Mouse (Mus musculus): ENCODE measurements around the gene Tpsg1. TPM values are rescaled to one million over a fixed set of nuclear protein-coding genes. Genes with fewer than 3 reads are reported as not detected.

Tpsg1 gene
- total RNA-seq, 2 experiments from 2014 or later = not detected

DNA sequence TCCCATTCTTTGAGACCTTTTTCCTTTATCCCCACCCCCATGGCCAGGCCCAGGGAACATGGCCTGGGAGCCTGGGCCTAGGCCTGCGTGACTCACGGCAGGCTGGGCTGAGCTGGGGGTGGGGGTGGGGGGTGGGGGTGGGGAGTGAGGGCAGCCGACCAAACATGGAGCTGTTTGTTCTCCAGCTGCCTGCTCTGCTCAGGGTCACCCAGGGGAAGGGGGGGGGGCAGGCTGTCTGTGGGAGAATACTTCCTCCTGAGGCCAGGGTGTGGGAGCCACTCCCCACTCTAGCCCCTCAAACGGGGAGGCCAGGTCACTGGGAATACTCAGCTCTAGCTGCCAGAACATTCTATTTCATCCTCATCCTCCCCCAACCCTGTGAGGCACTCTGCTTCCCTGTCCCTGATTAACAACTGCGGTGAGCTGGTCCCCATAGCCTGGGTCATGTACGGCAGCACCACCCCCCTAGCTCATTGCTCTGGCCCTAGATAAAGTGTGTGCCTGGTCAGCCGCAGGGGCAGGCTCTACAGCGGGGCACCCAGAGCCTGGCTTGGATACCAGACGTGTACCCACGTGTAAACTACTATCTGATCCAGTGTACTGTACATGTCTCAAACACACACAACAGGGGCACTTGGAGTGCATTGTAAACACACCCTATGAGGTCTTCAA lies 36.3 kb downstream of the Tpsg1 start:
- no peak for DNase-seq (ENCODE audit: low spot score)
- intact Hi-C loops (cut with DNase I) = no loop called here

DNA sequence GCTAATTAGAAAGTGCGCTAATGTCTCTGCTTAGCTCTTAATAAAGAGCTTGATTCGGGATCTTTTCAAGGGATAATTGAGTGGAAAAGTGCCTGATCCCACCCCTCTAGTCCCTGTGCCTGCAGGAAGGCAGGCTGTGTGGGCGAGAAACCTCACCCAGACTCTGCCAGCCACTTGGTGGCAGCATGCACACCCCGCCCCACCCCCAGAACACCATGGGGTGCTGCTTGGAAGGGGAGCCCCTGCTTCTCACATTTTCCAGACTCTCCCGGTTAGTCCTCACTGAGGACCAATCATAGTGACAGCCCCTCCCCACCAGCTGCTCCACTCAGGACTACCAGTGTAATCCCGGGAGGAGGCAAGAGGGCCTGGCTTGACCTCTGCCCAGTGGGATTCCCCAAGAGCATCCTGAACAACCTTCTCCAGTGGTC lies 37.0 kb downstream of the Tpsg1 start:
- no peak for DNase-seq (ENCODE audit: low spot score)
- intact Hi-C loops (cut with DNase I) = no loop called here

DNA sequence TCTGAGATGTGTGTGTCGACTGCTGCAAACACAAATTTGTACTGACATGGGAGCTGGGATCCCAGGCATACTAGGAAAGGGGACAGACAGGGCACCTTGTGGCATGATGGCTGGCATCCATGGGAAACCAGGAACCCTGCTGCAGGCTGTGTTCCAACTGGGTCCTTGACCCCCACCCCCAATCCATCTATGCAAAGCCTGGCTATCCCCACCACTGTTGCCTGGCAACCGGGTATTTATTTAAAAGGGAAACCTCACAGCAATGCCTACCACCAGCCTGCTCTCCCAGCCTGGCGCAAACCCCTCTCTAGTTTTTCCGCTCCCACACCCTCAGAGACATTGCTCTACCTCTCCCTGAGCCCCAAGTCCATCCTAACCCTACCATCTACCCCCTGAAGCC lies 38.3 kb downstream of the Tpsg1 start:
- DNase-seq (ENCODE audit: low spot score) = no peak
- intact Hi-C loops (cut with DNase I) = no loop called here

DNA sequence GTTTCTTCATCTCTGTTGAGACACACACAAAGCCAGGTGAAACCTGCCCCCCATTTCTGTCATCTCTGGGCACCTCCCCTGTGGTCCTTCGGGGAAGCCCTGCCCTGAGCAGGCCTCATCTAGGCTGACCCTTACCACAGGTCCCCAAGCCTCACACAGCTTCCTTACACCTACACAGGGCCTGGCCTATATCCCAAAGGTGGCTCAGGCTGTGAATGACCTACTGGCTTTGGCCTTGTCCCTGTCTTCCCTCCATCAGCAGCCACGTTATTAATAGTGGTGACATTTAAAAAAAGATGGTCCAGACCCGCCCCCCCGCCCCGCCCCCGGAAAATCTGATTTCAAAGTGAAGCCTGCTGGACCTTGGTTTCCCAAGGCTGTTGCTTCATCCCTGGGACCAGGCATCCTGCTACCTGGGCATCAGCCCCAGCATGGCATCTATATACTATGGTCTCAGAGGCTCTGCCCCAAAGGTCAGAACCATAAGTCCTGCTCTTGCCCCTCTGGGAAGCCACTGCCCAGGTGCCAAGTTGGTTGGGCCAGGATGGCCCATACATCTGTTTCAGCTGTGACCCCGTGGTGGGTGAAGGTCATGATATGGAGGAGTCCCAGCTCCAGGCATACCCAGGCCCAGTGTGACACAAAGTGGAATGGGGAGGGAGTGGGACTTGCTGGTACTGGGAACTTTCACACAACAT lies 39.4 kb downstream of the Tpsg1 start:
- no peak for DNase-seq (ENCODE audit: low spot score)
- intact Hi-C loops (cut with DNase I) = no loop called here

DNA sequence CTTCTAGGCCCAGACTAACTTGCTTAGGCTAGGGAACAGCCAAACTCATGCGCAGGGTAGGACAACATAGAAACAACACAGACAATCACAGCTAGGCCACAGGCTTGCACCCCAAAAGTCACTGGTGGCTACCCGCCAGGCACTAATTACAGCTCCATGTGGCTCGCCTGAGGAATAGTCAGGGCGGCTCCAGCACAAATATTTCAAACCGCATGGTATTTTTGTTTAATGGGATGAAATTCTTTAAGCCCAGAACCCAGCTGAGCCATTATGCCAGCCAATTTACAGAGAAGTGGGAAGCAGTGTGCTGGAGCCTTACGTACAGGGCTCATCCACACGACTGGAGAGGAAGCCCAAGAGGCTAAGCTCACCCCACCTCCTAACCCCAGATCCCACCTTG lies 40.5 kb downstream of the Tpsg1 start:
- DNase-seq (ENCODE audit: low spot score) = no peak
- intact Hi-C loops (cut with DNase I) = no loop called here

DNA sequence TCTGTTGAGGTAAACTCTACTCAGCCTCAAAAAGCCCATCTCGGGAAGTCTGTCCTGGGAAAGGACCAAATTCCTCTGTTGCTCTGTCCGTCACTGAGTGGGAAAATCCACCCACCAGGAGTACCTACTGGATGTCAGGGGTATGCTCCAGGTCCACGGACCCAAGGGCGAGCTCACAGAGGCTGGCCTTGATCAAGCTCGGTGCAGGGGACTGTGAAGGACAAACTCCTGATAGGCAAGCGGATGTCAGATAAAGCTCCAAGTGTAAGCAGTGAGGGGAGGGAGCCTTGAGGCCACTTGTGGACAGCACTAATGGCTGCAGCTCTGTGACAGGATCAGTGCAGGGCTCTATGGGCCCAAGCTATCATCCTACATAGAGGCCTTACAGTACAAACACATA lies 41.1 kb downstream of the Tpsg1 start:
- no peak for DNase-seq (ENCODE audit: low spot score)
- intact Hi-C loops (cut with DNase I) = no loop called here

DNA sequence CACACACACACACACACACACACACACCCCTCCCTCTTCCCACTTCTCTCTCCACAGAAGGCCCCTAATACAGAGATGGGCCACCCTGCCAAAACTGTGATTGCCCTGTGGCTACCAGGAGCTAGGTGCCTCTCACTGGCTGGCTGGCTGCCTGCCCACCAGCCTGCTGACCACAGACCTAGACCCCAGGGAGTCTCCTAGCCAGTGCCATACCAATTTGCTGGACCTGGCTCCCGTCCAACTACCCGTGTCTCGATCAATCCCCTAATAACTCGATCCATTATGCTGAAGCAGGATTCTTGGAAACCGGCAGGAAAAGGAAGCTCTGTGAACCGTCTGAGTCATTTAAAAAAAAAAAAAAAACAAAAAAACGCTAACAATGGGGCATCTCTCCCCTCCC lies 41.7 kb downstream of the Tpsg1 start:
- no peak for DNase-seq (ENCODE audit: low spot score)
- intact Hi-C loops (cut with DNase I) = no loop called here

DNA sequence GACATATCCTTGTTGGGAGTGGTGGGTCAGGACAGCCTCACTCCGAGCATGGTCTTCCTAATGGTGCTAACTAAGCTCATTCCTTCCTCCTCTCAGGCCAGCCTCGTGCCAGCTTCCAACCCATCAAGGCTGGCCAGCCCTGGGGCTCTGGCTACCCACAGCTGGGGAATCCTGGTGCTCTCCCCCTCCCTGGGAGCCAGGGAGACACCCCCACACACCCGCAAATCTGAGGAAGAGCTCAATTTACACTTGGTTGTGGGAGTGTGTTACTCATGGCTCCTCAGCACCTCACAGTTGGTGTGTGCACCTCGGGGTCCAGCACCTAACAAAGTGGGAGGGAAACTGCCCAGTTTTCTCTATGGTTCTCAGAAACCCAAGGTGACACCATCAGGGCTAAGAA lies 42.2 kb downstream of the Tpsg1 start:
- intact Hi-C loops (cut with DNase I) = no loop called here
- no peak for DNase-seq (ENCODE audit: low spot score)

DNA sequence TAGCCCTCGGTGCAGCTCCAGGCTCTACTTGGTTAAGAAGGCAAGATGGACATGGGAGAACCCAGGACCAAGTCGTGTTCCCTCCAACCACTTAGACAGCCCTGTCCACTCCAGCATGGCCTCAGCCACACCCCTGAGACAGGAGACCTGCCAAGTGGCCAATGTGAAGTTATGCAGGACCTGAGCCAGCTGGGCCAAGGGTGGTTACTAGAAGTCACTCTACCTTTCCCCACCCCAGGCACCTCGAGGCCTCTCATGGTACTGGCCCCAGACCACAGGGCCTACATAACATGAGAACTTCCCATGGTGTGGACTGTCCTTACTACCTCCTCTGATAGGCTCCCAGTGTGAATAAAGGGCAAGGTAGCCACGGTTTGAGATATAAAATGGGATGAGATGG lies 45.1 kb downstream of the Tpsg1 start:
- DNase-seq (ENCODE audit: low spot score) = no peak
- intact Hi-C loops (cut with DNase I) = no loop called here

DNA sequence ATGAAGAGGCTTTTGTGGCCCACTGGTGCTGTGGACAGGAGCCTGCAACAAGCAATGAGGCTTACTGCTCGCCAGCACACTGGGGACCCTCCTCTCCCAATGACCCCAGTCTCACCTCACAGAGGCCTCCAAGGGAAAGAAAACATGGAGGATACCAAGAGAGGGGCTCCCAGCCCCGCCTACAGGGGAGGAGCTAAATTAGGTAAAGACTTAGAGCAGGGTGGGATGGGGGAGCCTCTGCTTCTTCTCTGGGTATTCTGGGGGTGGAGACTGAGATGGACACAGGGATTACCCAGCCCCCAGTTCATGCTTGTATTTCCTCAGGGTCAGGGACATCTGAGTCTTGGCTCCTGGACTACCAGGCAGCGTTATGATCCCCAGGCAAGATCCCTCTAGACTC lies 45.8 kb downstream of the Tpsg1 start:
- DNase-seq (ENCODE audit: low spot score) = no peak
- intact Hi-C loops (cut with DNase I) = no loop called here

DNA sequence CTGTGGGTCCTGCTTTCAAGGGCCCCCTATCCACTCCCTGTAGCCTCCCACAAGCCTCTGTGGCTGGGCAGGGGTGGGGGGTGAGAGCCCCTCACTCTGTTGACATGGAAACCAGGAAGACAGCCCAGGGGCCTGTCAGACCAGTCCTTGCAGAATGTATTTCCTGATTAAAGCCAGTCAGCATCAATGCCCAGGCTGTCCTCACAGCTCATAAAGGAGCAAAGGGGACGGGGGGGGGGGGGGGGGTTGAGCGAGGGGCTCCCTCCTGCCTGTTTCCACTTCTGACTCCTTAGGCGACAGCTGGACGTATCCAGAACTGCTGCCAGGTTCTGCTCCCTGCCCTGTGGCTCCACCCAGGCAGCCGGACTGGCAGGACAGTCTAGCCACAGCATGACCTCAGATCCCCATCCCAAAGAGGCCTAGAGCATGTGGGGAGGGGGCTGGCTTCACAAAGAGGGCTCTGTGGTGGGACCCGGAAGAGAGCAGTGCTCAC lies 46.4 kb downstream of the Tpsg1 start:
- intact Hi-C loops (cut with DNase I) = no loop called here
- no peak for DNase-seq (ENCODE audit: low spot score)

DNA sequence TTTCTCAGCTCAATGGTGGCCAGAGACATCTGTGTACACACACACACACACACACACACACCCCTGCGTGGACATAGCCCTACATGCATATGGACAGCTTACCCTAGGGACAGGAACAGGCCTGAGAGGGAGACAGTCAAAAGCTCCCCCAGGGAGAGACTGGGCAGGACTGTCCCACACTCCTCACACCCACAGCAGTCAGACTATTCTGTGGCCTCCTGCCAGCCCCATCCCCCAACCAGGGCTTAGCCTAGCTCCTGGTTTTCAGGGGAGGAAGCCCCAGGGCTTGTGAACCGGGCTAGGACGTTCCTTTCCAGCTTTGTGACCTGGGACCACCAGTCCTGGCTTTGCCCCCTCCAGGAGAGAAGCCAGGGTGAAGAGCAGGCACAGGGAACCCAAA lies 47.1 kb downstream of the Tpsg1 start:
- no peak for DNase-seq (ENCODE audit: low spot score)
- intact Hi-C loops (cut with DNase I) = no loop called here

DNA sequence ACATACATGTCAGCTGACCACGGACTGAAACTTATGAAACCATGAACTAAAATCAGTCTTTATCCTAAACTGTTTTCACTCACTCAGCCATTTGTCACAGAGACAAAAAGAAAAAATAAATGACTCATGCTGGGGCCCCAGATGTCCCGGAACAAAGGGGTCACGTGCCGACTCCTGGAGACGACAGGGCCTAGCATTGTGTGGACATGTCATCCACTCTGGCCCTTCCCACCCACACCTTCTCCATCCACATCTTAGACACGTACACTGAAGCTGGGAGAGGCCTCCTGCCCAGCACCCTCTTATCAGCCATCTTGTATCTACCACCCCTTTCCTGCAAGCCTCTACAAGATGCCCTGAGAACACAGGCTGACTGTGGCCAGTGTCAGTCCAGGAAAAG lies 48.9 kb downstream of the Tpsg1 start:
- intact Hi-C loops (cut with DNase I) = no loop called here
- no peak for DNase-seq (ENCODE audit: low spot score)

DNA sequence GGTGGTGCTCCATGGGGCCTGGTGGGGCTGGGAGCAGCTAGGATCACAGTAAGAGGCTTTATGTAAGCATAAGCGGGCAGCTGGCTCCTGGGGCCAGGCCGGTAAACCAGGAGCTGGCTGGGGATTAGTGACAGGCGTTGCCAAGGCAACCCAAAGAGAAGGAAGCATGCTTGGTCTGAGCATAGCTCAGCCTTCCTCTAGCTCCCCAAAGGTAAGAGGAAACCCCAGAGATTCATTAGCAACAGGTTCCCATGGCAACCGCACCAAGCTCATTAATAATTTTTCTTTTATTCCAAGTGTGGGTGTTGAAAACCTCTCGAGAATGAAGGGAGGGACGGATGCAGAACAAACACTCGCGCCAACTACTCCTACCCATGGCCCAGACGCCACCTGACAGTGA lies 49.9 kb downstream of the Tpsg1 start:
- no peak for DNase-seq (ENCODE audit: low spot score)
- intact Hi-C loops (cut with DNase I) = no loop called here

DNA sequence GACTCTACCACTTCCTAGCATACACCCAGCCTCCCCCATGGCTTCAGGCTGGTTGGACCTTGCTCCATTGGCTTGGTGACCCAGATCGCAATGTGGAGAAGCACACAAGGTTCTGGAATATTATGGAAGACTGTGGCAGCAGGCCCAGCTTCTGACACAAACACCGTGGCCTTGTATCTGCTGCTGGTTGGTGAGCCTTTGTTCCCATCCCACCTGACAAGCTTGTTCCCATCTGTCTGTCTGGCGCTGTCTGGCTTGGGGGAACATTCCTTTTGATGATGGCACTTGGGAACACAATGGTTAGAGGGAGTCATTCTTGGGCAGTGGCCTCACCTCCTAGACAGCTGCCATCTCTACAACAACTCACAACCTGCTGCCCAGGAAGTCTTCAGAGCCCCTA lies 51.9 kb downstream of the Tpsg1 start:
- no peak for DNase-seq (ENCODE audit: low spot score)
- intact Hi-C loops (cut with DNase I) = no loop called here

Other genes with a start within 250 kb of the Tpsg1 start
- 1 to 10 TPM; 3.7 to 6.7 TPM for gene Ptx4, start 248.5 kb upstream of the Tpsg1 start, total RNA-seq (2021)
- 10 to 100 TPM; 25.5 to 27.5 TPM for gene Clcn7, start 235.9 kb upstream of the Tpsg1 start, total RNA-seq (2021)
- not detected for gene Ccdc154, start 206.8 kb upstream of the Tpsg1 start, total RNA-seq (2021)
- gene Gm38655, start 193.8 kb upstream of the Tpsg1 start, total RNA-seq (2021) = not detected
- 10 to 100 TPM; 22.1 to 23.2 TPM for gene BC003965, start 184.7 kb upstream of the Tpsg1 start, total RNA-seq (2021)
- 1 to 10 TPM; 8.4 to 9.6 TPM for gene Unkl, start 180.9 kb upstream of the Tpsg1 start, total RNA-seq (2021)
- gene Gnptg, start 129.1 kb upstream of the Tpsg1 start, total RNA-seq (2021) = 10 to 100 TPM; 10.8 to 12.3 TPM
- gene Tsr3, start 129.1 kb upstream of the Tpsg1 start, total RNA-seq (2021) = 1 to 10 TPM; 7.4 to 8.7 TPM
- under 1 TPM; 0.55 to 0.61 TPM for gene Baiap3, start 112.9 kb upstream of the Tpsg1 start, total RNA-seq (2021)
- 10 to 100 TPM; 91.6 to 97.5 TPM for gene Ube2i, start 94.7 kb upstream of the Tpsg1 start, total RNA-seq (2021)
- gene Prss34, start 70.9 kb upstream of the Tpsg1 start, total RNA-seq (2021) = under 1 TPM; 0.22 to 0.29 TPM
- gene Prss28, start 60.6 kb upstream of the Tpsg1 start, total RNA-seq (2021) = not detected
- not detected for gene Prss29, start 50.6 kb upstream of the Tpsg1 start, total RNA-seq (2021)
- gene Tpsab1, start 23.7 kb upstream of the Tpsg1 start, total RNA-seq (2021) = under 1 TPM; 0.47 to 0.84 TPM
- gene Tpsb2, start 3.0 kb upstream of the Tpsg1 start, total RNA-seq (2021) = 1 to 10 TPM; 1.6 to 2.2 TPM
- 1 to 10 TPM; 6.9 to 7.3 TPM for gene Cacna1h, start 64.5 kb downstream of the Tpsg1 start, total RNA-seq (2021)
- gene Tekt4, start 85.3 kb downstream of the Tpsg1 start, total RNA-seq (2021) = not detected
- gene Sstr5, start 128.0 kb downstream of the Tpsg1 start, total RNA-seq (2021) = not detected
- gene Sox8, start 201.4 kb downstream of the Tpsg1 start, total RNA-seq (2021) = under 1 TPM; 0.25 to 0.75 TPM
- gene Lmf1, start 209.8 kb downstream of the Tpsg1 start, total RNA-seq (2021) = 10 to 100 TPM; 31.7 to 34.3 TPM